Mouse (Mus musculus) lung, postnatal 36 days (tissue): ENCODE measurements around the gene Ppt2.

Experiments
- DNase-seq: peaks from one replicate; pipeline ENCODE4 v3.0.0; 2022; ENCODE audit warnings: mixed read lengths

Ppt2 gene

DNA sequence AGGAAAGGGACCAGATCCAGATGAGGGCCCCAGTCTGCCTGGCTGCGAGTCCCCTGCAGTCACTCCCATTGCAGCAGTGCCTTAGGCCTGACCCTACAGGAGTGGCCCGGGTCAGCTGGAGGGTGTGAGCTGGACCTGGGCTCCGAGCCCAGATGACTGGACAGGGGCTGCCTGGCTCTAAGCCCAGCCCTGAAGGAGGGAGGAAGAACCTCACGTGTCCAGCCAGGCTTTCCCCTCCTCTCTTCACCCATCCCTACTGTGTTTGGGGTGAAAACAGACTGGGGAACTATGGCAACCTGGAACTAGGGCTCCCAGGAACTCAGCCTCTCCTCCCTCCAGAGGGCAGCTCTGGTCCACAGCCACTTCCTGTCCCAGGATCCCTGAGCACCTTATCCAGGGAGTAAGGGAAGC is 27.3 kb upstream of the Ppt2 start:
- peak; percentile 94 for DNase-seq

DNA sequence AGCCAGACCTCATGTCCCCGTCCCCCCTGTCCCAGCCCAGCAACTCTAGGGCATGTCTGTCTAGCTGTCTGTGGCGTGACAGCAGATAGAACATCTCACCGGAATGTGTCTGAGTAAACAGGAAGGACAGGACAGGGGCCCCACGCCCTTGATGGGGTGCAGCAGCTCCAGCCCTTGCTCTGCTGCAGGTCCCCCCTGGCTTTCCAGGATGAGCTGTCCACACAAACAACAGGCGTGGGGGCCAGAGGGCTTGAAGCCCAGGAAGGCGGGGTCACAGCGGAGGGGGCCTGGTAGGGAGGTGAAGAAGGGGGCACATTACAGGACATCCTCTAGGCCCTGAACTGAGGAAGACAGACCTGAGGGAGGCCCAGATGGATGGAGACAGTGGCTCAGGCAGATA is 26.9 kb upstream of the Ppt2 start:
- DNase-seq = peak; percentile 82

DNA sequence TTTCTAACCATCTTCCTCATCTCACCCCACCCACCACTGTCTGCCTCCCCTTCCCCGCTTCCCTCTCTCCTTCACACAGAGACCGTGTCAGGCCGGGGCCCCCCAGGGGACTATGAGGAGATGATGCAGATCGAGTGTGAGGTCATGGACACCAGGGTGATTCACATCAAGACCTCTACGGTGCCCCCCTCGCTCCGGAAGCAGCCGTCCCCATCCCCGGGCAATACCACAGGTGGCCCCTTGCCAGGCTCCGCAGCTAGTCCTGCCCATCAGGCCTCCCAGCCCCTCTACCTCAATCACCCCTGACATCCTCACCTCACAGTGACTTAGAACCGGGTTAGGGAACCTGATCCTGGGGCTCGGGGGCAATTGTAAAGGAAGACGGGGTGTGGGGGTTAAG is 26.1 kb upstream of the Ppt2 start:
- DNase-seq = no peak

DNA sequence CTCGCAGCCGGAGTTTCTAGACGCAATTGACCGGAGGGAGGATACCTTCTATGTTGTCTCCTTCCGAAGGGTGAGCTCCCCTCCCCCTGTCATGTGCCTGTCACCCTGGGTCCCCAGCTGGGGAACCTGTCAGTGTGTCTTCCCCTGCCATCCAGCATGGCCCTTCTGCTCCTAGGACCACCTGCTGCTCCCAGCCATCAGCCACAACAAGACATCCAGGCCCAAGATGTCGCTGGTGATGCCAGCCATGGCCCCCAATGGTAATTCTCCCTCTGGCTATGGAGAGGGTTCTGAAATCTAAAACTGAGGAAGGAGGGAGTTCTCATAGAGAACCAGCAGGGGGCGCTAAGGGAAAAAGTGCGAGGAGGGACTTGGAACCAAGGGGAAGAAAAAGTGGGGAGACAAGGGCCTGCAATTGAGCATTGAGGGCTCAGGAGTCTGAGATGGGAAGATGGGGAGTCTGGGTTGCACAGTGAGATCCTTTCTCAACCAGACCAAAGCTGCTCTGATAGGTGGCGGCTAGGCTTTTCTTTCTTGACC is 25.5 kb upstream of the Ppt2 start:
- DNase-seq = peak; percentile 76

DNA sequence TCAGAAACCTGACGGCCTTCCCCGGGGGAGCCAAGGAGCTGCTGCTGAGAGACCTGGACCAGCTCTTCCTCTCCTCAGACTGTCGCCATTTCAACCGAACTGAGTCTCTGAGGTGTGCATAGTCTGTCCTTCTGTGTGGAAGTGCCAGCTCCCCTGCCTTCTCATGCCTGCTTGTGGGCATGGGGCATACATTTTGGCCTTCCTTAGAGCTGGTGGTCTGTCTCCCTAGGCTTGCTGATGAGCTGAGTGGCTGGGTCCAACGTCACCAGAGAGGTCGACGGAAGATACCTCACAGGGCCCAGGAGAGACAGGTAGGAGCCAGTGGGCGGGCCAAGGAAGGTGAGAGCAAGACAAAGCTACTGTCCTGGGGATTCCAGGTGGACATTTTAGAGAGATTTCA is 24.7 kb upstream of the Ppt2 start:
- DNase-seq = no peak

DNA sequence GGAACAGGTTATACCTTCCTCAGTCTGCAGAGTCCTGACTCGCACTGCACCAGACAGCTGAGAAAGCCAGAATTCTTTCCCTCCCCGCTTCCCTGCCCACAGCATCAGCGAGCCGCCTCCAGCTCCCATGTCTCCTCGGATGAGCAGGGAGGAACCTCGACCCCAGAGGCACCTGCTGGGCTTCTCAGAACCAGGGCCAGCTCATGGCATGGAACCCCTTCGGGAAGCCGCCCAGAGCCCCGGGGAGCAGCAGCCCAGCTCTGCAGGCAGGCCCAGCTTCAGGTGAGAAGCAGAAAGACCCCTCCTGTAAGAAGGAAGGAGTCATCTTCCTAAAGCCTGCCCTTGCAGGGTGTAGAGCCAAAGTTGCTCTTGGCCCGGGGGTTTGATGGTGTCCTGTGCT is 24.2 kb upstream of the Ppt2 start:
- no peak for DNase-seq

DNA sequence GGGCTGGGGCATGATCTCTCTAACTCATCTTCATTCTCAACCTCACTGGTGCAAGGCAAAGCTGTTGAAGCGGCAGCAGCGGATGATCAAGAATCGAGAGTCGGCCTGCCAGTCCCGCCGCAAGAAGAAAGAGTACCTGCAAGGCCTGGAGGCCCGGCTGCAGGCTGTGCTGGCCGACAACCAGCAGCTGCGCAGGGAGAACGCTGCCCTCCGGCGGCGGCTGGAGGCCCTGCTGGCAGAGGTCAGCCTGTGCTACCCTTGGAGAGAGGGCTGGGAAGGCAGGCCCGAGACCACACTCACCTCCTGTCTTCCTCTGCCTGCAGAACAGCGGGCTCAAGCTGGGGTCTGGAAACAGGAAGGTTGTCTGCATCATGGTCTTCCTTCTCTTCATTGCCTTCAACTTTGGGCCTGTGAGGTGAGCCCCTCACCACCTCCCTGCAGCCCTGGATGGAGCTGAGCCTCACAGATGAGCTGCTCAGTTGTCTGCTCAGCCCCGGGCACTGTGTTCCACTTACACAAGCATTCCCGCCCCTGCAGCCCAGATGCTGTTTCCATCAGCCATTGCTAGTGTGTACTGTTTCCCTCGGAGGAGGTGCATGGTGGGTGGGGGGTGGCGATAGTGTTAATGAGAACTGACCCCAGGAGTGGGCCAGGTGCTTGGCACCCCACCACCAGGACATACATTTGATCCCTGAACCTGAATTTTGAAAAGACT is 23.4 kb upstream of the Ppt2 start:
- no peak for DNase-seq

DNA sequence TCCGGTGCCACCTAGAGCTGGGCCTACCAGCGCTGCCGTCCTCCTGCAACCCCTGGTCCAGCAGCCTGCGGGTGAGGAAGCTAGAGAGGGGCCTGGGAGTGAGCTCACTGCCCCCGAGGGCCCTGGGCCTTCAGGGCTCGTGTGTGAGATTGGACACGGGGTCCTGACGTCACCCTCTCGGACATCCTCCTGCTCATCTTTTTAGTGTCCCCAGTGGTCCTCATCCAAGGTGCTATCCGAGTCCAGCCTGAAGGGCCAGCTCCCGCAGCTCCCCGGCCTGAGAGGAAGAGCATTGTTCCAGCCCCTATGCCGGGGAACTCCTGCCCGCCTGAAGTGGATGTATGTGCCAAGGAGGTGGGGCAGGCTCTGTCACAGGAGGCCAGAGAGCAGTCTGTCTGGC is 22.5 kb upstream of the Ppt2 start:
- no peak for DNase-seq

DNA sequence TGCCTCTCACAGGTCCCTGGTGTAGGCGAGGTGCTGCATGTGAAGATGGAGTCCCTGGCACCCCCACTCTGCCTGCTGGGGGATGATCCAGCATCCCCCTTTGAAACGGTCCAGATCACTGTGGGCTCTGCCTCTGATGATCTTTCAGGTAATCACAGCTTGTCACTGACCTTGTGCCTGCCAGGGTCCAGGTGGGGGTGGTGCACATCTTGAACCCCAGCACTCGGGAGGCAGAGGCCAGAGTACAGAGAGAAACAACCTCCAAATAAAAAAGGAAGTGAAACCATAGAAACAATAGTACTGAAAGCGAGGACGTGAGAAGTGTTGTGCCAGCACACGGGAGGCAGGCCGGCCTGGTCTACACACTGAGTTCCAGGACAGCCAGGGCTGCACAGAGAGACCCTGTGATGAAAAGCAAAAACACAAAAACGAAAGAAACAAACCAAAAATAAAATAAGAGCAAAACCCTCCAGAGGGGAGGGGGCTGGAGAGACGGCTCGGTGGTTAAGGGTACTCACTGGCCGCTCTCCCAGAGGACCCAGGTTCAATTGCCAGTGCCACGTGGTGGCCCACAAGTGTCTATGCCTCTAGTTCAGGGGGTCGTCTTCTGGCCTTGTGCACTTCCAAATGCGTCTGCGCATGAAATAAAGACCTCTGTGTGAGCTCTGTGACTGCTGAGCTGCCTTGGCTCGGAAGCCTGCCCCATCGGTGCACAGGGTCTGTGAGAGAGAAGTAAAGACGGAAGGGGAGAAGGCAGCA is 21.0 kb upstream of the Ppt2 start:
- no peak for DNase-seq

DNA sequence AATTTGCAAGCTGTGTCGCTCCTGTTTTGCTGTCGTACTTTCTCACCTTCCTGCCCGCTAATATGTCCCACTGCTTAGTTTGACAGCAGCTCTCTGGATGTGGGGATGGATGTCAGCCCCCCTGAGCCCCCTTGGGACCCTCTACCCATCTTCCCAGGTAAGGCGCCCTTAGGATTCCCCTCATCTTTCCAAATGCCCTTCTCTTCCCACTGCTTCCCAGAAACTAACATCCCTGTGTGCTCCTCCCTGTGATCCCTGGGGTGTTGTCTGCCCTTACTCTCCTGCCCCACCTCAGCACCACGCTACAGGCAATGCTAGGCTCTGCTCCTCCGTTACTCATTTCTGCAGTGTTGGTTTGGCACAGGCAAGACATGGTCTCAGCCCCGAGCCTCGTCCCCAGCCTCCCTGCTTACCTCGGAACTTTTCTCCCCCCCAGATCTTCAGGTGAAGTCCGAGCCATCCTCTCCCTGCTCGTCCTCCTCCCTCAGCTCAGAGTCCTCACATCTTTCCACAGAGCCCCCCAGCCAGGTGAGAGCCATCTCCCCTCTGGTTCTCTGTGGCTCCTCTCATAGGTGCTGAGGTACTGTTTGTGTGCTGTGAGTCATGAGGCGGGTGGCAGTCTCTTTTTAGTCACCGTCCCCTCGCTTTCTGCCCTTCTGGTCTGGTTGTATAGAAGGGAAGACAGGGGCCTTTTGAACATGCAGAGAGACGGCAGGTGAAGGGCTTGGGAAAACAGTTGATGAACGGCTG is 20.0 kb upstream of the Ppt2 start:
- DNase-seq = no peak

DNA sequence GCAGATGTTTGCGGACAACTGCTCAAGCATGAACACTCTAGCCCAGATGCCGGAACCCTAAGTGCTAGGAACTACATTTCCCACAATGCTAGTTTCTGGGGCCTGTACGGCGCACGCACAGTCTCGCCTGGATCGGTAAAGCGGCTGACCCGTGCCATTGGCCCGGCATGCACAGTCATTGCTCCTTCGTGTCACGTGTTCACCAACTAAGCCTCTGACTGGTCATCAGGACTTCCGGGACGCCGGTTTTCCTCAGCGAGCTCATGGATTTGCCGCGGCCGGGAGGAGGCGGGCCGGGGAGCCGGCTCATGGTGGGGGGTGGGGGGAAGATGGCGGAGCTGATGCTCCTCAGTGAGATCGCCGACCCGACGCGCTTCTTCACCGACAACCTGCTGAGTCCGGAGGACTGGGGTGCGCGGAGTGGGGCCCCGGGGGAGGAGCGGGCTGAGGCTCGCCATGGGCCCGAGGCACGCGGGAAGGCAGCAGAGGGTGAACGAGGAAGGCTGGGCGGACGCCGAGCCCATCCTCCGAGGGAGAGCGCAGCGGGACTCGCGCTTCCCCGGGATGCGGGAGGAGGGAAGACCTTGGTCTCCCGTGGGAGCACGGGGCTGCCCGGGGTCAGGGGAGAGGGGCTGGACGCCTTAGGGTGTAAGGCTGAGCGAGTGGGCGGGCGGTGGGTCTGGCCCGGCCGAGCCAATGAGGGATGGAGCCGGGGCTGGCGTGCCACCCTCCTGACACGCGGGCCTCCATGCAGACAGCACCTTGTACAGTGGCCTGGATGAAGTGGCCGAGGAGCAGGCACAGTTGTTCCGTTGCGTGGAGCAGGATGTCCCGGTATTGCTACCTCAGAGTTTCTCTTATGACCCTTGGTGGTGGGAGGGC is 18.8 kb upstream of the Ppt2 start, which contains the start of gene Atf6b:
Gene Atf6b, plus strand, starts transcription at position 241 of the 882 bp plus-strand sequence.
- peak; percentile 99 for DNase-seq

DNA sequence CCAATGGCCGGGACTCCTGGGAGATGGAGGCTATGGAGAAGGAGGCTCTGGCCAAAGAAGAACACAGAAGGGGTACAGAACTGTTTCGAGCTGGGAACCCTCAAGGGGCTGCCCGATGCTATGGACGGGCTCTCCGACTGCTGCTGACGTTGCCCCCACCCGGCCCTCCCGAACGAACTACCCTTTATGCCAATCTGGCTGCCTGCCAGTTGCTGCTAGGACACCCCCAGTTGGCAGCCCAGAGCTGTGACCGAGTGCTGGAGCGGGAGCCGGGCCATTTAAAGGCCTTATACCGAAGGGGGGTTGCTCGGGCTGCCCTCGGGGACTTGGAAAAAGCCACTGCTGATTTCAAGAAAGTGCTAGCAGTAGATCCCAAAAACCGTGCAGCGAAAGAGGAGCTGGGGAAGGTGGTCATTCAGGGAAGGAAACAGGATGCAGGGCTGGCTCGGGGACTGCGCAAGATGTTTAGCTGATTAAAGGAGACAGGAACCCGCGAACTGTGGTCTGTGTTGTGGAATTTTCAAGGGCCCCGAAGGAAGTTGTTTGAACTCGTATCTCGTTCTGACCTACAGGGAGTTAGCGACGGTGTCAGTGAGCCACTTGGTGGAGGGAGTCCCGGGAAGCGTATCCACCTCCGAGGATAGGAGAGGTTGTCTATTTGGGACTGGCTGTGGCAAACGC is 17.7 kb upstream of the Ppt2 start:
- no peak for DNase-seq

DNA sequence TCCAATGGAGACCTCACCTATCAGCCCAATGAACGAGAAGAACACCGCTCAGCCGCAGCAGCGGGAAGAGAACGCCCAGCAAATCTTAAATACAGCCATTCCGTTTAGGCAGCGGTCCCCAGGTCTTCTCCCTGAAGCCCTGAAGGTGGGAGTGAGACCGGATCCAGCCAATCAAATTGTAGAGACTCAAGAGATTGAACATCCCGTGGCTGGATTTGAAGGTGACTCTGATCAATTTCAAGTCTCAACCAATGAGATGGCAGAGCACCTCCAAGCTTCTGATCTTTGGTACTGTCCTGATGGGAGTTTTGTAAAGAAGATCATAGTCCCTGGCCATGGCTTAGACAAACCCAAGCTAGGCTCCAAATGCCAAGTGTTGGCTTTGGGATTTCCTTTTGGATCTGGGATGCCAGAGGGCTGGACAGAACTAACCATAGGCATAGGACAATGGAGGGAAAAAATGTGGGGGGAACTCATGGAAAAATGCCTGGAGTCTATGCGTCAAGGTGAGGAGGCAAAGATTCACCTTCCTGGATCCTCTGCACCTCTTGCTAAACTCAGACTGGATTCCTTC is 17.0 kb upstream of the Ppt2 start:
- DNase-seq = no peak

DNA sequence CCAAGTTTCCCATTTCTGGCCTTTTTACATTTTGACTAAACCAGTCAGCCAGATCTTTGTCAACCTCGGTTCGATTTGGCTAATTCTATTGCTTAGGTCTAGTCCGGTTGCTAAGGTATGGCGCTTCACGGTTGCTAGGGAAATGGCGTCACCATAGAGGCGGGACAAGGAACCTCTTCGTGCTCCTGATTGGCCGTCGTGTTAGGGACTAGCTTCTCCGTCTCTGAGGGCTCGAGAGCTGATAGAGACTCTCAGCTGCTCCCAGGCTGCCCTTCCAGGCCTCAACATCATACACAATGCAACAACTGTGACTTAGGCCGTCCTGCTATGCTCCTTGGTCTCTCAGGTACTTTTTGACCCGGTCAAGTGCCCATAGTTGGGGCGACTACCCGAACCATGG is 16.3 kb upstream of the Ppt2 start, which contains the start of gene Fkbpl:
Gene Fkbpl, plus strand, starts transcription at position 157 of the 400 bp plus-strand sequence.
- DNase-seq = peak; percentile 99

DNA sequence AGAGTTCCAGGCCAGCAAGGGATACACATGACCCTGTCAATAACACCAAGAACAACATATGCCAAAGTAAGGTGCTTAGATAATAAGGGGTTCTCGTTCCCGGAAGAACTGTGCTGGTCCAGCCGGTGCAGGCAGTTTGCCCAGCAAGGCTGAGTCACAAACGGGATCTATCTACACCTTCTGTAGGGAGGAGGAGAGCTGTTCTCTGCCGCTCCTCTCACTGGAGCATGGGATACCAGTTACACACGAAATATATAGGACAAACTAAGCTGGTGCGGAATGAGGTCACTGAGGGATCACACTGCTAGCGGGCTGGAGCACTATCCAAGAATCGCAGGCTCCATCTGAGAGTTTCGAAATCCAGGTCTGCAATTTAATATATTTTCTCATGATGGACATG is 15.6 kb upstream of the Ppt2 start:
- DNase-seq = no peak

DNA sequence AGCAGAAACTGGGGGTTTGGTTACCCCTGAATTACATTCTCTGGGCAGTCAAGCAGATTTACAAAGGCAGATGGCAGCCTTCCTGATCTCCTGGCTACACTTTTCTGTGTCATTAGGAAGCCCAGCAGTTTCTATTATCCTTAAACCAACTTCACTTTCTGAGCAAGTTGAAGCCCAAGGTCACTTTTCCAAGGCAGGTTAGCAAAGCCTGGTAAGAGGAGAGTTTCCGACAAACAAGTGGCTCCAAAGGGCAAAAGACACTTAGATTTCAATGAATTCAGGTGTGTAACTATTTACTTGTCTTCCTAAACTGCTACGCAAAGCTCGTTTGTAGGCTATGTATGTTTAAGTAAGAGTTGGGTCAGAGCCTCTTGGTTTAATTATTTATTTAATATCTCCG is 15.1 kb upstream of the Ppt2 start:
- no peak for DNase-seq

DNA sequence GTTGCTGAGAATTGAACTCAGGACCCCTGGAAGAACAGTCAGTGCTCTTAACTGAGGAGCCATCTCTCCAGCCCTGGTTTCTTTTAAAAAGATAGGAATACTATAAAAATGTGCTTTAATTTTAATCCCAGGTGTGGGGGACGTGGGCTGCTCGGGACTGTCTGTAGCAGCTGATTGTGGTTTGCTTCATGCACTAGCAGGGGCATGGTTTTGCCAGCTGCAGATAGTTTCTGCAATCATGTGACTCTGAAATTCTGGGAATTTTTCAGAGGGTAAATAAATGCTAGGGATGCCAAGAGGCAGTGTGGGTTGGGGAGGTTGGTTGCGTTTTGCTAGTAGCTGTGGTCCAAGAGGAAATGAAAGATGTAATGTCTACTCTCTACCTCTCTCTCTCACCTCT is 13.6 kb upstream of the Ppt2 start:
- no peak for DNase-seq

DNA sequence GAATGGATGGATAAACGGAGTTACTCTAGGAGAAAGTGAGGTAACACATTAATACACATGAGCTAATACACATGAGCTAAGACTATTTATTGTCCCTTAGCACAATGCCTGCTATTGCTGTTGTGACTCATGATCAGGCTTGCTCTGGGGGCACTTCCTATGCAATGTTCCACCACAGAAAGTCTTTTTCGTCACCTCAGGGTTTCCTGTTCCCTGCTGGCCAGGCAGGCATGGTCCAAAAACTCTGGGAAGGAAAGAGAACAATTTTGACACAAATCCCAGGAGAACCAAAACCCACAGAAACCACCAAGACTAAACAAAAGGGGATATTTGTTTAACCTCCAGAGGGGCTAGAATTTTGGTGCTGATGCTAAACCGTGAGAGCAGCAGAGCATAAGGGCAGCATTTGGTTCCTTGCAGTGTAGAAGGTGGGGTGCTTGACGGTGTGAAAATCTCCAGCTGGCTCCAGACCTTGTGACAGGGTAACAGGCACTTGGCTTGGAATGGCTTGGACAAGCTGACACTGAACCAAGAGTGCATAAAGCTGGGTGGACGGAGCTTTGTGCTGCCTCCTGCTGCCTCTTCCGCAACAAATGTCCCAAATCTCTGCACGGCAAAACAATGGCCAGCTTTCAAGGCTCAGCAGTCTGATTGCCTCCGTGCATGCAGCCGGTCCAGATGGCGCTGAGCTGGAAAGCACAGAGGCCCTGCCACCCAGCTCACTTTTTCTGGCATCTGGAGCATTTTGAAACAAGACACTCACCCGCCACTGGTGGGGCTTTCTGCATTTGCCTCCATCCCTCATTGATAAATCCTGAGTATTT is 12.7 kb upstream of the Ppt2 start:
- DNase-seq = no peak

DNA sequence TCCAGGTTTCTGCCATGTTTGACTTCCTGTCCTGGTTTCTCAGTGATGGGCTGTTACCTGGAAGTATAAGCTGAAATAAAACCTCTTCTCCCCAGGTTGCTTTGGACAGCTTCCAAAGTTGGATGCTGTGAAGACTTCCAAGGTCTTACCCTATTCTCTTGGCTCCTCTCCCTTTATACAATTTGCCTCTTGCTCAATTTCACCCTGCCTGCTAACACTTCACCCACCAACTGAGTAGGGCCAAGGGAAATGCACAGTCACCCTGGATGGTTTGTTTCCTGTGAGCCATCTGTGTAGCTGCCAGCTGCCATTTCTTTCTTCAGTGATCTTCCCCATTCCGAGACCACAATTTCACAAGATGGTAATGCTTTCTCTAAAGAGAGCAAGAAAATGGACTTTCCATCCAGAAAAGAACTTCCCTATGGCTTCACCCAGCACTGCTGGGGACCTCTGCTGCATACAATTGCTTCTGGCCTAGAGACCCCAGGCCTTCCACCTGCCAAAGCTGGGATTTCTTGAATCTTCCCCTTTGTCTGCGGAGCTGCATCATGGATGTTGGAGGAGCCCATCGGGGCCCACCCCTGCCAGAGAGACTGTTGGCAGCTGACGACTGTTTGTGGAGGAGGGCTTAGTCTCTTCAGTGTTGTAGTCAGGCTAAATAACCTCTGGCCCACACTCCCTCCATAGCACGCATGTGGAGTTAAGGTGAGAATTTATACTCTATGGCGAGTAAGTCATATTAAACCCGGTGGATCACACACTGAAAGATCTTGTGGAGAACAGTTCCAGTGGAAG is 11.3 kb upstream of the Ppt2 start:
- no peak for DNase-seq

DNA sequence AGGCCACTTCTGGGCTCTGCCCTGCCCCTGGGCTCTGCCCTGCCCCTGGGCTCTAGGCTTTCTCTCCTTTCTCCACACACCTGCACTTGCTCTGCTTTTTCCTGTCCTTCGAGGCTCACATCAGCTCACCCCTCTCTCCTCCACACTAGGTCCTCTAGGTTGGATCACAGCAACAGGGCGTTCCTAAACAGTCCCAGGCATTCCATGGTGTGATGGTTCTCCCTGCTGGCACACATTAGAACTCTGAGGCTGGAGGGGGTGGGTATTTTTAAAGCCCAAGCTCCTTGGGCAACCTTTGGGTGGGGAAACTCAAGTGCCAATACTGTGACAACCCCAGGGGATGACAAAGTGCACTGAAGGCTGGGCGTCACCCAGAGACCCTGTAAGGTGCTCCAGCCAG is 9.1 kb upstream of the Ppt2 start:
- no peak for DNase-seq
